Mouse (Mus musculus): ENCODE measurements around the gene Otud3.
"Not testable (repeated sequence)": the region's sequence is repeated elsewhere in the genome, so short reads cannot be mapped to it uniquely, and the experiment has no call there.

The Otud3 gene

DNA sequence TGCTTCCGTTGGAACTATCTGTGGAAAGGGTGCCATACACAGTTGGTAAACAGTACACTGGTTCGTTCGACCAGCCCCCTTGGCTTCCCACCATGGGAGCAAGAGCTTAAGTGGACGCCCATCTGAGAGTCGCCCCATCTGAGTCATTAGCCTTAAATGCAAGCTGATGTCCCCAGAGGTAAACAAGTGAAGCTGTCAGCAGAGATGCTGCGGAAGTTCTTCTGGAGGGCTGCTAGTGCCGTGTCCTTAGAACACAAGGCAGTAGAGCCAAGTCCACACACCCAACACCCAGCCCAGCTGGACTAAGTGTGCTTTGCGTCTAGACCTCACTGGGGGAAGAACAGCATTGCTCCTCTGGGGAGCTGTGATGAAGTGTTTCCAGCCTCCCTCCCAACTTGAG, 24.1 kb downstream of the Otud3 start:
- DNase-seq (ENCODE audit: low spot score), result no peak

DNA sequence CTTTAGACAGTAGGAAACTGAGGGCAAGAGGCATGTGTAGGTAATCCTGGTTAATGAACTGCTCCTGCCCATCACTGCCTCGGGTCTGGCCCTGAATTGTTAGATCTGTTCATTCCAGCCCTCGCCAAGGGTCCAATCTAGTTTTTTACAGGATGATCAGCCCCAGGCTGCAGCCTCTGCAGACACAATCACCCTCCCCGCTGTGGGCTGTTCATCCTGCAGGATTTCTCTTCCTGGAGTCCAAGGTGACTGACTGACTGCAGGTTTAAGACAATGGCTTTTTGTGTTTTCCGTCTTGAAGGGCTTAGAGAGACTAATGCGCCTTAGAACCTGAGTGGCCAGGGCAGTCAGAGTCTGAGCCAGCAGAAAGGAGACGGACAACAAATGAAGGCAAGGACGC, 24.6 kb downstream of the Otud3 start:
- DNase-seq (ENCODE audit: low spot score), result no peak

DNA sequence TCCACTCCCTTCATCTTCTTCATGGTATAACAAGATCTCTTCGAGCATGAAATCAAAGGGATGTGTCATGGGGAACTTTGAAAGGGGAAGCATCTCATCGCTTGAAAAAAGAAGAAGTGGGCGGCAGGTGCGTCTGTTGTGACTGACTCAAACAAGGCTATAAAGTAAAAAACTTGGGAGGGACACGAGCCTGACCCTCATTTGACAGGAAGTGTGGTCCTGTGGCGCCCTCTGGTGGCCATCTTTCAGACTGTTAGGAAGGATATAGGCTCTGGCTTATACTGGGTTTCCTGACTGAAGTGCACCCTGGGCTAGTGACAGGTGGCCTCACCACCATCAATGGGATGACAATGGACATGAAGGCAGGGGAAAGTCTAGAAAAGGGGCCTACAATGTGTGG, 29.5 kb downstream of the Otud3 start:
- peak; percentile 67 for DNase-seq (ENCODE audit: low spot score)

DNA sequence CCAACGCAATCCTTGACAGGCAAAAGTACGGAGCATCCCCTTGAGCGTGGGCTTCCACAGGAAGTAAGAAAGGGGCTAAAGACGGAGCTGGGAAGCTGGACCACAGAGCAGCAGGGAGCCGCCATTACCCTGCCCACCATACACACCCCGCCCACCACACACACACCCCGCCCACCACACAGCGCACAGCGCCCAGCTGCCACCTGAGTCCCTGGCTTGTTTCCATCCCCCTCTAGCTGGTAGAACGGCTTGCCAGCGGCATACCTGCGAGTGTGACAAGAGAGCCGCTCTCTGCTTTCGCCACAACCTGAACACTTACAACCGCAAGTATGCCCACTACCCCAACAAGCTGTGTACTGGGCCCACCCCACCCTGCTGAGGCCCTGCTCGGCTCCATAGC, 31.6 kb downstream of the Otud3 start:
- DNase-seq (ENCODE audit: low spot score), result no peak

DNA sequence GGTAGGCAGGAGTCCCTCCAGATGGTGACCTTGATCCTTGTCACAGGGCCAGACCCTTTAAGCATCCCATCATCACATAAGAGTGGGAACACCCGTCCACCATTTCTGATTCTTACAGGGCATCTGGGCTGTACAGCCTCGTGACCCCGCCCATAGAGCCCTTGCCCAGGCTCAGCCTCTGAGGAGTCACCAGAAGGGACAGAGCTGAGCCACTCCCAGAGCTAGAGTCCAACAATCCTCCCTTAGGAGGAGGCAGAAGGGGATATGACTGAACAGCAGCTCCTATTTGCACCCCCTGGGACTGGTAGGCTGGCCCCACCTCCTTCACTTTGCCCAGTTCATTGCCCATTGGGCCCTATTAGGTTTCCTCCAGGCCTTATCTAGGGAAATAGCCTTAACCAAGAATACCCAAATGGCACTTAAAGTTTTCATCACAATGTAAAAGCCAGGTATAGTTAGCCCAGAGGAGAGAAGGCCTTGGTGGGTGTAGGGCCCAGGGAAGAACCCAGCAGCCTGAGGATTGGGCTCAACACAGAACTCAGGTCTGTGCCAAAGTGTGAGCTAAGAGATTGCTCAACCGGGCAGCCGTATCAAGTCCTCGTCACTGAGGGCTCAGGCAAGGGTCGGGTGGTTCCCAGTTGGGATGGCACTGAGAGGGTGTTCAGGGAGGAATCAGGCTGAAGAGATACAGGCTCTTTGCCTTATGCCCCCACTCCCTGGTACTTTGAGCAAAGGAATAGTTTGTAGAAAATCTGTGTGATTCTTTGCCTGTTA, 32.7 kb downstream of the Otud3 start:
- DNase-seq (ENCODE audit: low spot score), result no peak

DNA sequence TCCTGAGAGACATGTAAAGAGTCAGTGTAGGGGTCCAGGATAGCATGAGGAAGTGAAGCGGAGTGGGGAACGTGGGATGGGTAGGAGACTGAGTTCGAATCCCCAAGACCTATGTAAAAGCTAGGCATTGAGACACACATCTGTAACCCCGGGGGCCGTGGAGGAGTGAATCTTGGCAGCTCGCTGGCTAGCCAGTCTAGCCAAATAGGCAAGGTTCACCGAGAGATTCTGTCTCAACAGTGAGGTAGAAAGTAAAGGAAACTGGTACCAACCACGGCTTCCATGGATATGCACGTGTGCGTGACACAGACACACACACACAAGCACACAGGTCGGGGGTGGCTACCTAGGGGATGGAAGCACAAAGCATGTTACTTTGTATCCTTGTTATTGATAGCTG, 33.9 kb downstream of the Otud3 start:
- no peak for DNase-seq (ENCODE audit: low spot score)

DNA sequence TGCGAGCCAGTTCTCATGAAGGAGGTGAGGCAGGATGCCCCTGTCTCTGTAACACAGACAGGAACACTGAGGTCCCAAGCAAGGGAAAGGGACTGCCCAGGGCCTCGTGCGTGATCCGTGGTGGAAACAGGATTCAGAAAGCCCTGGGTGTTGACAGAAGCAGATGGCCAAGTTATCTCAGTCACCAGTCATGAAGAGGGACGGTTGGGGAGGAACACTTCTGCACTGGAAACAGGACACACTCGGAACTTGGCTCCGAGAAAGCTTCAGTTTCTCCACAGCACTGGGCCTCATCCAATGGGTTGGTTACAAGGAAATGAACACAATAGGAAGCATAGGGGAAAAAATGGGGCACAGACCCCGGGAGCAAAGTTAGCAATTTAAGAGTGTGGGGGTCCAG, 35.0 kb downstream of the Otud3 start:
- no peak for DNase-seq (ENCODE audit: low spot score)

DNA sequence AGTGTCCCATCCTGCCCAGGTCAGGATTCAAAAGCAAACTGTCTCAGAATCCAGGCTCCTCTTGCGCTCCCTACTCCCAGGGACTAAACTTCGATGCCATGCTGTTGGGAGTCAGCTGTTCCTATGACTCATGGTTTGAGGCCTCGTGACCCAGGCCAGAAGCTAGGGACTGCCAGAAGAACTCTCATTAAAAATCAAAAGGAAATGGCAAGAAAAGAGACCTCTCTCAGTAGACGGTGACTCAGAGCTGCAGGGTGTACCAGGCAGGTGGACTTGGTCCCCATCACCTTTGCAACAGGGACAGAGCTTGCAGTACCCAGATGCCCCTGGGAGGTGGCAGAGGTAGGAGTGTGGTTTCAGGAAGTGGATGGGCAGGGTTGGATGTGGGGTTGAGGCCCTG, 36.0 kb downstream of the Otud3 start, which contains the start of gene Pla2g2e:
Pla2g2e (plus strand) TSS at position 212 of the 400 bp plus-strand sequence.
- DNase-seq (ENCODE audit: low spot score), result no peak

DNA sequence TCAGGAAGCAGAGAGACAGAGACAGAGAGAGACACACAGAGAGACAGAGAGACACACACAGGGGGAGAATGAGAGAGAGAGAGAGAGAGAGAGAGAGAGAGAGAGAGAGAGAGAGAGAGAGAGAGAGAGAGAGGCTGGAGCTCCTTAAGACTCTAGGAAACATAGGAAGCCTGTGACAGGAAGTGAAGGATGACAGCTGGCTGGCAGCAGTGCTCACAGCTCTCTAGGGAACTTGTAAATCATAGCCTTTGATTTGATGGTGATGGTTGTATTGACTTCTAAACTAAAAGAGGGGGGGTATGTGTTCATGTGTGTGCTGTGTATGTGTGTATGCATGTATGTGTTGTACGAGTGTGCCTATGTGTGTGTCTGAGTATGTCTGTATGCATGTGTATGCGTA, 37.8 kb downstream of the Otud3 start:
- no peak for DNase-seq (ENCODE audit: low spot score)

DNA sequence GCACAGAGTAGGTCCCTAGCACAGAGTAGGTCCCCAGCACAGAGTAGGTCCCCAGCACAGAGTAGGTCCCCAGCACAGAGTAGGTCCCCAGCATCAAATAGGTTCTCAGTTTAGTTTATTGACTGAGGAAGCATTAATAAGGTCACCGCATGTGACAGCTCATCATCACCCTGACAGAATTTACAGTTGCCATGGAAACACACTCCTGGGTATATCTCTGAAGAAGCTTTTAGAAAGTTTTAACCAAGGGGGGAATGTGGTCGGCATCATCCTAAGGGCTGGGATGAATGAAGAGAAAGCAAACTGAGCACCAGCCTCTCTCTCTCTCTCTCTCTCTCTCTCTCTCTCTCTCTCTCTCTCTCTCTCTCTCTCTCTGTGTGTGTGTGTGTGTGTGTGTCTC, 38.5 kb downstream of the Otud3 start:
- not testable (repeated sequence) for DNase-seq (ENCODE audit: low spot score)

DNA sequence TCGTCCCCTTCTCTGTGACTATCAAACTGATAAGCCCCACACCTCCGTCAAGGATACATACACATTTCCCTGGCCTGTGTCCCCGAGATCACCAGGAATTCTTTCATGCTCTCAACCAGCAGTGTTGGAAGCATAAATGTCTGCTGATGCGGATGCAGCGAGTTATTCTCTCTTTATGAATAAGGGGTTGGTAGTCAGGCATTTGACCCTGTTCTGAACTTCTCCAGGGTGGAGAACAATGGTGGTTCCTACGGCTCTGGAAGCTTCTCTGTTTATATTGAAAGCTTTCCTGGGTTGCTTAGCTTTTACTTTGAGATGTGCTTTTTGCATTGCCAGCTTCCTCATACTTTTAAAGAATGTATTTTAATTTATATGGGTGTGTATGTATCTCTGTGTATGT, 39.9 kb downstream of the Otud3 start, which contains the start of gene Gm13030:
Gm13030 (minus strand) TSS at position 101 of the 400 bp plus-strand sequence.
- no peak for DNase-seq (ENCODE audit: low spot score)

DNA sequence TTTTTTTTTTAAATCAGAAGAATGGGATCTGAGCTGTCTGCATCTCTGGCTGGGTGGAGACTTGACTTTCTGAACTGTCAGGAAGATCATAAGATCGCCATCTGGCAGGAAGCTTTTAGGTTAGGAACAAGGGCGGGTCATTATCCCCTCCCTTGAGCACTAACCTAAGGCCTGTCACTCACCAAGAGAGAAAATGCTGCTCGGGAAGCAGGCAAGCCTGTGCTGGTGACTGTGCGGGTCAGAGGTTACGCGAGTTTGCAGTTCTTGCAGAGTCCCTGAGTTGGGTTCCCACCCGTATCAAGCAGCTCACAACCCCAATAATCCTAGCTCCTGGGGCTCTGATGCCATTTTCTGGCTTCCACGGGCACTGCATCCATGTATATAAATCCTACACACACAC, 45.1 kb downstream of the Otud3 start:
- no peak for DNase-seq (ENCODE audit: low spot score)

DNA sequence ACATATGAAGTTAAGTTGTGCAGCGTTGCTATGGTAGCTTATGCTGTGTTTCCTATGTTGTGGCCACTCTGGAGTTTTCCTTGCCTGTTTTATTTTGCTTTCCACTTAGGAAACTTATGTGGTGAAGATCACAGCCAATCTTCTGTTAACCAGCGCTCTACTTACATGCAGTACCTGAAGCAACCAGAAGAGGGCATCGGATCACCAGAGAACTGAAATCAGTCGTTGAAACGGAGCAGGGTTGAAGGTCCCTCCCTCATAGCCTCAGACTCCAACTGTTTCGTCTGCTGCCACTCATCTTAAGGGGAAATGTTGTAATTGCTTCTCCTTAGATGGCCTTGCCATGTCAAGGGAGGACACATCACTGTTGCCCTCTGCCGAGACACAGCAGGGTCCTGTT, 47.3 kb downstream of the Otud3 start:
- DNase-seq (ENCODE audit: low spot score), result peak; percentile 59

DNA sequence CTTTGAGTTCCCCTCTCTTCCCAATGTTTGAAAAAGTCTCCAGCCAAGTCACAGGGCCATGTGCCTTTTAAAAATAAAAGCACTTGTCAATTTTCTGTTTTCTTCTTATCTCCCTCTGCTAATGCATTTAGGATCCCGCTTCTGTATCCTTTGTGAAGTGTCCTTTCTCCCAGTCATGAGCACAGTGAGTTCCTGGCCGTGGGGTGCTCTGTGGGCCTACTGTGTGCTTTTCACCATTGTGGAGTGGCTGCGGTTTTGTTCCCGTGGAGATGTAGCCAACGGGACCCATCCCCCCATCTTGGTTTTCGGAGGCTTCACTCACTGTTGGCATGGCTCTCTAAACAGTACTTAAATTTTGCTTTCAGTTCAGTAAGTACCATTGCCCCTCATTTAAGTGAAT, 47.8 kb downstream of the Otud3 start:
- no peak for DNase-seq (ENCODE audit: low spot score)

DNA sequence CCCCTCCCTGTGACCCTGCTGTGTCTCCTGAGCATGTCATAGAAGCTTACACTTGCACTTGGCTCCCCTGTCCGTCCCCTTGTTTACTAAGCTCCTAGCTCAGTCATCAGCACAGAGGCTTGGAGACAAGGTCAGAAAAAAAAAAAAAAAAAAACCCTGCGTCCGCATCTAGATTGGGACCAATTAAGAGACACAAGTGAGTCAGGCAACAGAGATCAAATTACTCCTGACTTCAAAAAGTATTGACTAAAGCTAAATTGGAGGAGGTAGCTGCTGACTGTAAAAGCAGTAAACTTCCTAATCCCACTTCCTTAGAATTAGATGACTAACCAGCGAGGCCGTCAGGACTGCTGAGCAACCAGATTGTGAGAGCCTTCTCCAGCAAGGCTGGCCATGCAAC, 48.7 kb downstream of the Otud3 start:
- DNase-seq (ENCODE audit: low spot score), result no peak

DNA sequence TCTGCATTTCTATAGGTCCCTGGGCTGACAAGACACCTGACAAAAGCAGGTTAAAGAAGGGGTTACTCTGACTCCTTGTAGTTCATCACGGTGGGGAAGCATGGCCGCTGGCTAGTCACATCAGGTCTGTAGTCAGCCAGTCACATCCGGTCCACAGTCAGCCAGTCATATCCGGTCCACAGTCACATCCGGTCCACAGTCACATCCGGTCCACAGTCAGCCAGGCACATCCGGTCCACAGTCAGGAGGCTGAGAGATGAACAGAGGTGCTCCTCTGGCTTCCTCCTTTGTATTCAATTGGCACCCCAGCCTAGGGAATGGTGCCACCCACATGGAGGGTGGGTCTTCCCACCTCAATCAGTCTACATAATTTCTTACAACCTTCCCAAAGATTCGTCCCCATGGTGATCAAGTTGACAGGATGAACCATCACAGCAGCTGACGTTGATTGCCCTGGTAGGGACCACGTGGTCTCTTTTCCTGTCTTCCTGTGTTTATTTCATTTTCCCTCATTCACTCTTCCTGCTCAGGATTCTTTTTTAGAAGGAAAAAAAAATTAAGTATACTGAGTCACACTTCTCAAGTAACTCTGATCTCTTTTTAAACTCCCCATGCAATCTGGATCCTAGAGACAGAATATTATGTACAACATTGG, 50.3 kb downstream of the Otud3 start, which contains the start of gene Pla2g5:
Pla2g5 (minus strand) TSS at position 139 of the 655 bp plus-strand sequence.
- peak; percentile 52 for DNase-seq (ENCODE audit: low spot score)

DNA sequence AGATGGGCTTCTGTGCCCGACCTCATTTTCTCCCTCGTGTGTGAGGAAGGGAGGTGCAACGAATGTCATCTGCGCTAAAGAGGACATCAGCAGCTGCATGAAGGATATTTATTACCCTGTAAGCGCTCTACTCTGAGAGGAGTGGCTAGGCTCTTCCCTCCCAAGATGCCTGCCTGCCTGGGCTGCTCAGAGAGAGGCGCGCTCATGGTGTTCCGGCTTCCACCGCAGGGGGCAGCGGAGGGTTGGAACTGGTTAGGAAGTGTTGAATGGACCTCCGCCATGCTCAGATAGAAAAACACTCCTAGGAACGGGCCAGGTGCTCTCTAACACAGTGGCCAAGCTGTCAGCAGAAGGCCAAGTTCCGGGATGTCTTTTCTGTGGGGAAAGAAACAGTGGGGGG, 54.0 kb downstream of the Otud3 start:
- DNase-seq (ENCODE audit: low spot score), result peak; percentile 10

DNA sequence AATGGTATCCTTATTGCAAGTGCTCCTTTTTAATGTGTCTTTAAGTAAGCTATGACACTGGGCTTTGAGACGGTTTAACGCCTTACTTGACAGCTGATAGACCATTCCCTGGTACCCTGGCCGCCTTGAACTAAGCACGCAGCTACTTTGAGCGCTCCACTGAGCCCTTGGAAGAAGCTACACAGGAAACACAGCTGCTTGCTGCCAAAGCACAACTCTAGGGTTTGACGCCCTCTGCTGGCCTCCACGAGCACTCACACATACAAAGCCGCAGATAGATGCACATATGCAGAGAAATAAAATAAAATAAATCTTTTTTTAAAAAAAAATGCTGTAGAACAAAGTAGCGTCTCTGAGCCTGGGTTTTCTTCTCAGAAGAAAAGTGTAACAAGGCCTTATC, 54.5 kb downstream of the Otud3 start:
- DNase-seq (ENCODE audit: low spot score), result no peak

DNA sequence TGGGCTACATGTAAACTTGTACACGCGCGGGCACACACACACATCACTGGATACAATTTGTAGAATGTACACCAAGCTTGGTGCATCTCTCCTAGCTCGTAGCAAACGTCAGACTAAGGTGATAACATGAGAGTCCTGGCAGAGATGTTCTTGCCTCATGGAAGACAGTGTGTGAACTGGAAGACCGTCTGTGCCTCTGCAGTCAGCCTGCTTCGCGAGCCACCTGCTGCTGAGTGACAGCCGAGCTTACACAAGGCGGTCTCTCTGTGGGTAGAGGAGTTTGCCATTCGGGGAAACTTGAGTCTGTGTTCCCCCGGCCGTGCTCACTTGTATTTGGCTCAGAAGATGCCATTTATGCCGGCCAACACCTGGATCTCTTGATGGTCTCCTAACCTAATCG, 55.3 kb downstream of the Otud3 start:
- no peak for DNase-seq (ENCODE audit: low spot score)

DNA sequence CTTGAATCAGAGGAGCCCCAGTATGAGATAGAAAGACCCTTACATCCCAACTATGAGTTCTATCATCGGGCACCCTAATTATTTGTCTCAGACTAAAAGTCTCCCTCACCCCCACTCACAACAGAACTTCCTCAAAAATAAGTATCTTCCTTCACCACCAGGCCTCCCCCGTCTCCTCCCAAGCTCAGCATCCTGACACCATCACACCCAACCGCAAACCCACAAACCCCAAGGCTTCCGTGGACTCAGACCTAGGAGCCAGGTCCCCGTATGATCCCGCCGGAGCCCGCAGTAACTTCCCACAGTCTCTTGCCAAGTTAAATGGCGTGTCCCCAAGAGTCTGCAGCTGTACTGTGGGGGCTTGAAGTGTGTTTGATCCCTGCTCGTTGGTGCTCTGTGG, 56.2 kb downstream of the Otud3 start:
- DNase-seq (ENCODE audit: low spot score), result no peak

DNA sequence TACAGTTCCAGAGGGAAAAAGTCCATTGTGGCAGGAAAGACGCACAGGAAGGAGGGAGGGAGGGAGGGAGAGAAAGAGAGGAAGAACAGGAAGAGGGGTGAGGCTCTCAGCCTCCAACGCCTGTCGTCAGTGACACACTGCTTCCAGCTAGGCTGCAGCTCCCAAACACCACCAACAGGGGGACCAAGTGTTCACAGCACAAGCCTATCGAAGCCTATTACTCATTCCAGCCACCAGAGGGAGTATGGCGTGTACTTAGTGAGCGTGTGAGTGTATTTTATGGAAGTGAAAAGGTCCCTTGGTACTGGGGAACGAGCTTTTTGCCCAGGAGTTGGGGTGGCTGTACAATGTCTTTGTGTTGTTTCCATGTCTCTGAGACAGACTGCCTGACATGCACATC, 57.3 kb downstream of the Otud3 start:
- peak; percentile 42 for DNase-seq (ENCODE audit: low spot score)

DNA sequence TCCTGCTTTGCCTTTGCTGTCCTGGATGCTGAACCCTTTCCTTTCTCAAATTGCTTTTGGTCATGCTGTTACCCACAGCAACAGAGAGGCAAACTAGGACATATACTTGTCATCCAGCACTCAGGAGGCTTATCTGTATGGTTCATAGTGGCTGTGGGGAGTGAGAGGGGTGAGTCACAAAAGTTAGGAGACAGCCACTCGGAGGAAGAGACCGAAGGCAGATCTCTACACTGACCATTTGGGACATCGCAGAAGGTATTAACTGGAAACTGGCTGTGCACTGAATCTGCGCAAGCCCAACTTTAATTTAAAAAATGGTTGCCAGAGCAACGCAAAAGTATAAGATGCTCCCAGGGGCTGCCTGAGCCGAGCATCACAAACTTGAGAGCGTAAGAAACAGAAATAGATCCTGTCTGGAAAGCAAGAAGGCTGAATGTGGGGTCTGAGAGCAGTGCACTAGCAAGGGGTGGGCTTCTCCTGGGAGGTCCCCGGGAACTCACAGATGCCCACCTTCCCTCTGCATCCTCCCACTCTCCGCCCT, 58.6 kb downstream of the Otud3 start:
- no peak for DNase-seq (ENCODE audit: low spot score)

DNA sequence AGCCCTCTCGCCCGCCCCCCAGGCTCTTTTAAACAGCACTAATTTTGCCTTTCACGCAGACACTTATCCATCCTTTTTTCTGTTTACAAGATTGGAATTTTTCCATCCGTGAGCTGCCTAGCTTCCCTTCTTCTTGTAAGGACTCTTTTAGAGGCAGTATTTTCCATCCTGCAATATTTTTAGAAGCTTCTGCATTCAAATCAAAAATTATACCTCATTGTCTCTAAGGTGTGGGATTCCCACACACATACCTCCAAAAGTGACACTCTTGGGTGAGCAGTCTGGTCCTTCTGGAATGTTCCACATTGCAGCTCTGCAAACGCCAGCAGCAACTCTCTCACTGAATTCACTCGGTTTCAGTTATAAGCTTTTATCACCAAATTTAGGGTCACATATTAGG, 60.8 kb downstream of the Otud3 start:
- no peak for DNase-seq (ENCODE audit: low spot score)

Data from T-cell, adult 2 months (primary cell).